Mouse (Mus musculus) left cerebral cortex, postnatal 10 days (tissue): ENCODE data around the gene Tbc1d10b. TPM values are rescaled to one million over a fixed set of nuclear protein-coding genes. Genes with fewer than 3 reads are reported as not detected.
A peak's percentile ranks its signal among the peaks of the same experiment; 100 is the strongest.

Source experiments
- DNase-seq, 2 experiments: peaks; one replicate each; pipeline ENCODE4 v3.0.0; 2021 to 2022; ENCODE audit warnings: low spot score in 2 of 2, mixed read lengths in 1 of 2; ENCODE audit errors: extremely low spot score in 1 of 2
- intact Hi-C: fragments of 180-260 bp; cut with DNase I; formaldehyde crosslinking; loops from one replicate; pipeline ENCODE4 v1.15.1; 2025
- total RNA-seq, 2 experiments: library from RNA; stranded (reverse); gene quantifications; 2 replicates each; pipeline ENCODE4 v1.2.3; 2021

Tbc1d10b gene
- total RNA-seq, 2 experiments from 2014 or later, result 85.6 to 88.0 TPM

GRCm38 (mm10) chr7:127228615-127229303, 20.5 kb upstream of the Tbc1d10b start:
- intact Hi-C loops, result no loop called here
- peak; percentile 68 to 84 for DNase-seq

GRCm38 (mm10) chr7:127225147-127225995, 17.1 kb upstream of the Tbc1d10b start:
- DNase-seq, result no peak
- intact Hi-C loops, result no loop called here

- intact Hi-C loops, result no loop called here
Measured at GRCm38 (mm10) chr7:127224616-127225015, 16.3 kb upstream of the Tbc1d10b start.

GRCm38 (mm10) chr7:127223515-127224478, 15.5 kb upstream of the Tbc1d10b start:
- no peak for DNase-seq
- intact Hi-C loops, result no loop called here

More at GRCm38 (mm10) chr7:127224616-127225015, 16.3 kb upstream of the Tbc1d10b start:
- DNase-seq, result no peak

GRCm38 (mm10) chr7:127223106-127223505, 14.8 kb upstream of the Tbc1d10b start:
- DNase-seq, result no peak
- intact Hi-C loops, result no loop called here

GRCm38 (mm10) chr7:127220440-127220839, 12.2 kb upstream of the Tbc1d10b start:
- no peak for DNase-seq
- intact Hi-C loops, result no loop called here

- intact Hi-C loops, result no loop called here
- no peak for DNase-seq
Measured at GRCm38 (mm10) chr7:127218670-127219069, 10.4 kb upstream of the Tbc1d10b start.

GRCm38 (mm10) chr7:127217901-127218642, 9.8 kb upstream of the Tbc1d10b start:
- DNase-seq, result no peak
- intact Hi-C loops, result no loop called here

- intact Hi-C loops, result no loop called here
- no peak for DNase-seq
Measured at GRCm38 (mm10) chr7:127217475-127217874, 9.2 kb upstream of the Tbc1d10b start.

GRCm38 (mm10) chr7:127216307-127216706, 8.0 kb upstream of the Tbc1d10b start:
- intact Hi-C loops, result no loop called here
- DNase-seq, result no peak

GRCm38 (mm10) chr7:127214981-127215871, 7.0 kb upstream of the Tbc1d10b start:
- DNase-seq, result no peak
- intact Hi-C loops, result no loop called here

GRCm38 (mm10) chr7:127214521-127214920, 6.3 kb upstream of the Tbc1d10b start:
- intact Hi-C loops, result no loop called here
- DNase-seq, result no peak

- no peak for DNase-seq
Measured at GRCm38 (mm10) chr7:127213930-127214329, 5.7 kb upstream of the Tbc1d10b start.

GRCm38 (mm10) chr7:127213485-127213884, 5.2 kb upstream of the Tbc1d10b start:
- intact Hi-C loops, result no loop called here
- no peak for DNase-seq

More at GRCm38 (mm10) chr7:127213930-127214329, 5.7 kb upstream of the Tbc1d10b start:
- intact Hi-C loops, result no loop called here

GRCm38 (mm10) chr7:127212432-127213250, 4.4 kb upstream of the Tbc1d10b start:
- intact Hi-C loops, result no loop called here
- DNase-seq, result no peak

- no peak for DNase-seq
- intact Hi-C loops, result no loop called here
Measured at GRCm38 (mm10) chr7:127211014-127211745, 2.9 kb upstream of the Tbc1d10b start.
